Mouse (Mus musculus): ENCODE data around the gene Nlrp4a.

Nlrp4a gene

GRCm38 (mm10) chr7:26434813-26435212, at the start of gene Nlrp4a:
Gene Nlrp4a, plus strand, starts transcription at chr7:26435113.
- WGBS, result 85% methylated on average over 5 of the region's 5 CpGs

- 80% methylated on average over 5 of the region's 5 CpGs for WGBS
Observed at GRCm38 (mm10) chr7:26386691-26387090, 48.2 kb upstream of the Nlrp4a start.

GRCm38 (mm10) chr7:26391137-26391536, 43.8 kb upstream of the Nlrp4a start:
- 77% methylated on average over 2 of the region's 2 CpGs for WGBS

- WGBS, result 85% methylated on average over 6 of the region's 6 CpGs
Observed at GRCm38 (mm10) chr7:26391811-26392210, 43.1 kb upstream of the Nlrp4a start.

- 62% methylated on average over 2 of the region's 2 CpGs for WGBS
Observed at GRCm38 (mm10) chr7:26403600-26403999, 31.3 kb upstream of the Nlrp4a start, which contains the start of gene Nlrp9c. Gene Nlrp9c, minus strand, starts transcription at chr7:26403700.

- 88% methylated on average over 18 of the region's 18 CpGs for WGBS
Observed at GRCm38 (mm10) chr7:26489514-26489913, 54.6 kb downstream of the Nlrp4a start.

All from cerebral cortex, adult 2 months (tissue).